Mouse (Mus musculus): ENCODE results near the gene Myo19. TPM values are rescaled to one million over a fixed set of nuclear protein-coding genes. Genes with fewer than 3 reads are reported as not detected.

Myo19 gene
- polyA plus RNA-seq, 1 experiment from 2014 or later, result 10.0 TPM

DNA sequence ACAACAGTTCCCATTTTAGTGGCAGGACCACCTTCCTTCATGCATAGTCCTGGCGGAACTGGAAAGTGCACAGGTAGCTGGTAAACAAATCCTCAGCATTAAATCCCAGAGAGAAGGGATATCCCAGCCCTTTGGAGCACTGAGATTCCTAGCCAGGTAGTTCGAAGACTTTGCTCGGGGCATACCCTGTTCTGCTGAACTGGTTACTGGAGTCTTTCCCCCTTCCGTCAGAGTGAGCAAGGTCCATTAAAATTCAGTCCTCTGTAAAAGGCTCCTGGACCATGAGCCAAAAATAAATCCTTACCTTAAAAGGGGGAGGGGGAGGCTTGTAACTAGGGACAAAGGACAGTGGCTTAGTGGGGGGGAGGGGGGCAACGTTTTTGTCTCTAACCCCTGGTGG lies 79.2 kb downstream of the Myo19 start:
- Histone ChIP-seq H3K9ac (ENCODE audit: low read length) (no peak overlapping the region), H3K4me3 (ENCODE audit: low read depth, low read length) (no peak overlapping the region), H3K4me2 (ENCODE audit: low read length) (no peak overlapping the region), H3K4me1 (replicated peaks; ENCODE audit: control insufficient read depth, insufficient read depth, low read length) (peaks cover 11% of the 10 kb centered on the region; the same call in 1 of the 2 replicates), H3K27me3 (replicated peaks; ENCODE audit: control insufficient read depth, insufficient read depth, low read length) (peaks cover 41% of the 10 kb centered on the region), H3K27ac (ENCODE audit: low read depth) (no peak overlapping the region), H3K9me3 (ENCODE audit: control insufficient read depth, low read length) (no peaks in the 10 kb centered on the region), H3K36me3 (ENCODE audit: control insufficient read depth, insufficient read depth, low read length) (no peaks in the 10 kb centered on the region)
- ATAC-seq (replicated peaks; ENCODE audit: low FRiP score, low TSS enrichment, low read depth), result no peak
- WGBS, result 41% methylated on average over 5 of the region's 5 CpGs
- DNase-seq (ENCODE audit: low spot score), result no peak

DNA sequence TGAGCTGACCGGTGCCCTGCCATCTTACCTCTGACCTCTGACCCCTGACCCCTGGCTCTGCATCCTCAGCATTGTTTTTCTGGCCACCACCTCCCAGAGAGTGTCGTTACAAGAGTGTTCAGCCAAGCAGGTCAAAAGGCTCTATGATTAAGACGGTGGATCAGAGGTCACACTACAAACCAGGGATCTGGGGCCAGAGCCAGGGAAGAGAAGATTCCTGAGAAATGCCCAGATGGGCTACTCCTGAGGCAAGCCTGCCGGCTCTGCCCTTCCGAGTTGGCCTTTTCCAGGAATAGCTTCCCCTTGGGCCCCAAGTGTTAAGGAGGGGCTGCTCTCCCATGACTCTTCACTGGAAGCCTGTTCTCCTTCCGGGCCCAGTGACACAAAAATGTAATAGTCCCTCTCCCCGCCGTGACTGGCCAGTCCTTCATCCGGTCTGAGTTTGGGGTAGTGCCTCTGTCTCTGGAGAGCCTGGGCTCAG lies 79.8 kb downstream of the Myo19 start:
- H3K27ac ChIP-seq (ENCODE audit: low read depth), result no peak overlapping the region
- H3K36me3 ChIP-seq (ENCODE audit: control insufficient read depth, insufficient read depth, low read length), result no peaks in the 10 kb centered on the region
- WGBS, result 8% methylated on average over 9 of the region's 9 CpGs
- peaks cover 11% of the 10 kb centered on the region; the same call in 1 of the 2 replicates for H3K4me1 ChIP-seq (replicated peaks; ENCODE audit: control insufficient read depth, insufficient read depth, low read length)
- no peak overlapping the region for H3K4me3 ChIP-seq (ENCODE audit: low read depth, low read length)
- no peak for DNase-seq (ENCODE audit: low spot score)
- ATAC-seq (replicated peaks; ENCODE audit: low FRiP score, low TSS enrichment, low read depth), result no peak
- H3K9me3 ChIP-seq (ENCODE audit: control insufficient read depth, low read length), result no peaks in the 10 kb centered on the region
- H3K9ac ChIP-seq (ENCODE audit: low read length), result no peak overlapping the region
- H3K4me2 ChIP-seq (ENCODE audit: low read length), result no peak overlapping the region
- peaks cover 41% of the 10 kb centered on the region for H3K27me3 ChIP-seq (replicated peaks; ENCODE audit: control insufficient read depth, insufficient read depth, low read length)

DNA sequence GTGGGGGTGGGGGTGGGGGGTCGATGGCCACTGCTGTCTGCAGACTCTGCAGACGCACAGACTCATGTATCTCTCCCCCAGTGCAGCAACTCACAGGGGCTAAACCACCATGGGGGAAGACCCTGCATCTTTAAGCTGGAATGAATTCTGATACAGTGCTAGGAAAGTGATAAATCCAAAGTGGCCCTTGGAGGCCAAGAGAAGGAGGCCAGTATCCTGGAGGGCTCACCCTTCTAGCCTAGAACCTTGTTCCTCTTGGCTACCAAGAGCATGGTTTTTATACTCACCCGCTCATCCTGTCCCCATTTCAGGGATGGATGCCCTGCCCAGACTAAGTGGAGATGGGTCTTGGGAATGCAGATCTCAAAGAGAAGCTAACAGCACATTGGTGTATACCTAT lies 80.3 kb downstream of the Myo19 start:
- peaks cover 11% of the 10 kb centered on the region; the same call in 1 of the 2 replicates for H3K4me1 ChIP-seq (replicated peaks; ENCODE audit: control insufficient read depth, insufficient read depth, low read length)
- no peak for ATAC-seq (replicated peaks; ENCODE audit: low FRiP score, low TSS enrichment, low read depth)
- 45% methylated on average over 3 of the region's 3 CpGs for WGBS
- H3K4me3 ChIP-seq (ENCODE audit: low read depth, low read length), result no peak overlapping the region
- H3K9me3 ChIP-seq (ENCODE audit: control insufficient read depth, low read length), result no peaks in the 10 kb centered on the region
- no peak overlapping the region for H3K9ac ChIP-seq (ENCODE audit: low read length)
- H3K36me3 ChIP-seq (ENCODE audit: control insufficient read depth, insufficient read depth, low read length), result no peaks in the 10 kb centered on the region
- no peak for DNase-seq (ENCODE audit: low spot score)
- no peak overlapping the region for H3K27ac ChIP-seq (ENCODE audit: low read depth)
- no peak overlapping the region for H3K4me2 ChIP-seq (ENCODE audit: low read length)
- H3K27me3 ChIP-seq (replicated peaks; ENCODE audit: control insufficient read depth, insufficient read depth, low read length), result peaks cover 41% of the 10 kb centered on the region

DNA sequence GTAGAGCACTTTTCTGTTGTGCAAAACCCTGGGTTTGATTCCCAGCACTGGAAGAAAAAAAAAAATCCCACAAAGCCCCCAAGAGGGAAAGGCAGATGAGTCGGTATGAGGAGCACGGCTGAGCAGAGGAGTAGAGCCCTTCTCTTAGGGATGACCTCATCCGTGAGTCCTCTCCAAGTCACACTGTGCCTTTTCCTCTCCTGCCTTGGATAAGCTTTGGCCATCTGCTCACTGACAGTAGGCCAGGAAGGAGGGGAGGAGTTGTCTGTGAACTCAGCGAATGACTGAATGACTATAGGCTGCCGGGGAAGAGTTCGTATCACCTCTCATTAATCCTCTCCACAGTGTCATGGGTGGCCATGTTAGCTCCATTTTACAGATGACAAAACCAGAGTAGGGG lies 80.8 kb downstream of the Myo19 start:
- DNase-seq (ENCODE audit: low spot score) (no peak), ATAC-seq (replicated peaks; ENCODE audit: low FRiP score, low TSS enrichment, low read depth) (no peak)
- 76% methylated on average over 6 of the region's 6 CpGs for WGBS
- Histone ChIP-seq H3K27me3 (replicated peaks; ENCODE audit: control insufficient read depth, insufficient read depth, low read length) (peaks cover 39% of the 10 kb centered on the region), H3K4me3 (ENCODE audit: low read depth, low read length) (no peak overlapping the region), H3K27ac (ENCODE audit: low read depth) (no peak overlapping the region), H3K4me1 (replicated peaks; ENCODE audit: control insufficient read depth, insufficient read depth, low read length) (peaks cover 11% of the 10 kb centered on the region; the same call in 1 of the 2 replicates), H3K9me3 (ENCODE audit: control insufficient read depth, low read length) (no peaks in the 10 kb centered on the region), H3K4me2 (ENCODE audit: low read length) (no peak overlapping the region), H3K9ac (ENCODE audit: low read length) (no peak overlapping the region), H3K36me3 (ENCODE audit: control insufficient read depth, insufficient read depth, low read length) (no peaks in the 10 kb centered on the region)

Small RNA genes lying within 50 kb of the gene (microRNA-seq; reads per million reads assigned to microRNA genes)
- gene Gm23564, result not detected

Other genes starting within 250 kb of the Myo19 start
- gene Mrm1, start 60.6 kb upstream of the Myo19 start, polyA plus RNA-seq (2014; fragmentation: Nextera tagmentation; extraction: Ambion mirVana), result 15.9 and 16.9 TPM in 2 replicates
- gene Dhrs11, start 51.2 kb upstream of the Myo19 start, polyA plus RNA-seq (2014; fragmentation: Nextera tagmentation; extraction: Ambion mirVana), result 30.4 and 37.1 TPM in 2 replicates
- gene Ggnbp2, start 9.3 kb upstream of the Myo19 start, polyA plus RNA-seq (2014; fragmentation: Nextera tagmentation; extraction: Ambion mirVana), result 66.1 and 68.0 TPM in 2 replicates
- 3.6 and 4.0 TPM in 2 replicates for gene Pigw, start 137 bp downstream of the Myo19 start, polyA plus RNA-seq (2014; fragmentation: Nextera tagmentation; extraction: Ambion mirVana)
- 65.9 and 67.6 TPM in 2 replicates for gene Znhit3, start 36.2 kb downstream of the Myo19 start, polyA plus RNA-seq (2014; fragmentation: Nextera tagmentation; extraction: Ambion mirVana)
- 0.24 and 0.99 TPM in 2 replicates for gene Car4, start 77.6 kb downstream of the Myo19 start, polyA plus RNA-seq (2014; fragmentation: Nextera tagmentation; extraction: Ambion mirVana)